Mouse (Mus musculus): ENCODE data around the gene Fgd6.

Gene Fgd6

GRCm38 (mm10) chr10:94134535-94135390 is 99.0 kb downstream of the Fgd6 start:
- in situ Hi-C loops (cut with MboI, MseI): no loop called here

- in situ Hi-C loops (cut with MboI, MseI): no loop called here
Measured at GRCm38 (mm10) chr10:94138890-94139482, 103.2 kb downstream of the Fgd6 start.

DNA sequence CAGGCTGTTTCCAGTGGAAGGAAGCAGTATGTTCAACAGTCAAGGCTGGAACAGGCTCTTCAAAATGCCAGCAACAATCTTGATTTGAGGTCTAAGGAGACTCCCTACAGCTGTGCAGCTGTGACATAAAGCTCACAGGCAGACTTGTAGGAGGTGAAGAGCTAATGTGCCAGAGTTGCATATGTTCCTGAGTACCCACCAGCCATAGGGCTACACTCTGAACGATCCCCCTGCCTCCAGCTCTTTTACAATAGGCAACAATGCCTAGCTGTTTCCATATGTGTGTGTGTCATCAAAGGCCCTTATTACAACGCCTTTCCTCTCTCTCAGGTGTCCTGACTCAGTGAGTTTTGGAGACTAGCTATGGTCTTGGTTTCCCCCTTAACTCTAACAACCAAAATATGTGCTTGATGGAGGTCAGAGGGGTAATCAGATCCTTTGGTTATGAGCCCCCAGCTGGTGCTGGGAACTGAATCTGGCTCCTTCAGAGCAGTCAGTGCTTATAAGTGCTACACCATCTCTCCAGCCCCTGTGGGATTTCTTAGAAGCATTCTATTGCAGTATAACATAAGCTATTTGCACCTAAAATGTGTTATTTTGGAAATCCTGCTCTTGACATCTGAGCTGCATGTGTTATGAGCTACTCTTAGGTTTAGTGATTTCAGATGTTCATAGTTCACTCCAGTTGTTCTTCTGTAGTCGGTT is 104.6 kb downstream of the Fgd6 start:
- in situ Hi-C loops (cut with MboI, MseI): no loop called here

DNA sequence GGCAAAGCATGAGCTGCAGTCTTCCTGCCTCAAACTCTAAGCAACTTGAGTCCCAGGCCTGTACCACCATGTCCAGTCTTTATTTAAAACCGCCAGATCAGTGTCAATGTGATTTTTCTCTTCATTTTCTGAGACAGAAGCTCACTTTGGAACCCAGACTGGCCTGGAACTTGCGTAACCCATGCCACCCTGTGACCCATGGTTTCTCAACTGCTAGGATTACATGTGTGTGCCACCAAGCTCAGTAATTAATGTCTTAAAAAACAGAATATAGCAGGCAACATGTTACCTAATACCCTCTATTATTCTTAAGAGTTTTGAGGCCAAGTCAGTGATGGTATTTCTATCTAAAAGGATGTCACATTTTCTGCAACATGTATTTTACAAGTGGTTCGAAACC is 106.6 kb downstream of the Fgd6 start:
- in situ Hi-C loops (cut with MboI, MseI): no loop called here

DNA sequence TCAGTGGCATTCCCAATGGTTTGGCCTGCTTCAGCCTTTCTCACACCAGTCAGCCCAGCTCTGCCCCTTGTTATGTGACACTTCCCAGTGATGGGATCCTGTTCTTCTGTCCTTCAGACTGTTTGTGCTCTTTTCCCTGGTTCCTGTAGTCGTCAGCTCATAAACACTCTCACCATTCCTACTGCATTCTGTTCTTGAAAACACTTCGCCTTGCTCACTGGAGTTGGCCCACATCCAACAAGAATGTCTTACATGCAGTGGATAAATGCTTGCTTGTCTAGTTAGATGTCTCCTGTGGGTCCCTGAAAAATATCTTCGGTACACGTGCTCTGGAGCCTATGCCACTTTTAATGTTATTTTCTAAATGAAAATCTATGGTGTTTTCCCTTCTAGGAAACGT is 108.8 kb downstream of the Fgd6 start:
- in situ Hi-C loops (cut with MboI, MseI): no loop called here

DNA sequence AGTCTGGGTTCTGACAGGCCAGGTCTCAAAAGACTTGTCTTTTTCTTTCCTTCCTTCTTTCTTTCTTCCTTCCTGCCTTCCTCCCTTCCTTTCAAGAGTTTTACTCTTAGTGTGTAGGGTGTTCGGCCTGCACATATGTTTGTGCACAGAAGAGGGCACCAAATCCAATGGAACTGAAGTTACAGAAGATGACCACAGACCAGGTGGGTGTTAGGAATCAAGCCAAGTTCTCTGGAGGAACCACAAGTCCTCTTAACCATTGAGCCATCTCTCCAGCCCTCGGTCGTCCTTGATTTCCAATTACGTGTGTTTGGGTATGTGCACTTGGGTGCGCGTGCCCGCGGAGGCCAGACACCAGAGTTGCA is 111.6 kb downstream of the Fgd6 start:
- in situ Hi-C loops (cut with MboI, MseI): no loop called here

DNA sequence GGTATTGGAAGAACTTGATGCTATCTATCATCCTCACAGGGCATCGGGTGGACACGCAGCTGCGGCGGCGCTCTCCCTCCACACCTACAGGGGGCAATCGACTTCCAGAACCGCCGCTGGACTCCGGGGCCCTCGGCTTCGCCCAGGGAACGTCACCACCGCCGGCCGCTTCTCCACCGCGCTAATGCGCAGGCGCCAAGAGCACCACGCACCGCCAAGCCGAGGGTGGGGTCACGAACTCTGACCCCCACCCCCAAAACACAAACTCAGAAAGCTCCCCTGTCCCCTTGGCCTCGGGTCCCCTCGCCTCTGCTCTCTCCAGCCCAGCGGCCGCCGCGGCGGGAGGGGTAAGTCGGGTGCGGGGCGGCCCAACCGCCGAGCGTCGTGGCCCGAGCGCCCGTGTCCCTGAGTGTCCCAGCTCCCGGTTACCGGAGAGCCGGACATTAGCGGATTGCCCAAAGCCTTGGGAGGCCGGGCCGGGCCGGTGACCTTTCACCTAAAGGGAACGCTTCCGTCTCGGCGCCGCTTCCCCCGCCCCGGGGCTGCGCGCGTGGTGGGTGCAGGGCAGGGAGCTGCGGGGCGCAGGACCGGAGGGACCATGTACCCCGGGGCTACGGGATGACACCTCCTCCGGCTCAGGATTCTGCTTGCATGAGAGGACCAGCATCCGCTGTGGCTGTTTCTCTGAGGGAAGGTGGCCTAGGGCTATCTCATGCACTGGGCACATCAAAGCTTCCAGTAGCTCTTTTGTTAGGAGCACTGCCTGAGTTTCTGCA is 112.1 kb downstream of the Fgd6 start, which contains the start of gene Nr2c1:
Gene Nr2c1 (plus strand): TSS at position 268 of the 776 bp plus-strand sequence.
- in situ Hi-C loops (cut with MboI, MseI): no loop called here

- in situ Hi-C loops (cut with MboI, MseI): no loop called here
Measured at GRCm38 (mm10) chr10:94151488-94151887, 115.7 kb downstream of the Fgd6 start.

DNA sequence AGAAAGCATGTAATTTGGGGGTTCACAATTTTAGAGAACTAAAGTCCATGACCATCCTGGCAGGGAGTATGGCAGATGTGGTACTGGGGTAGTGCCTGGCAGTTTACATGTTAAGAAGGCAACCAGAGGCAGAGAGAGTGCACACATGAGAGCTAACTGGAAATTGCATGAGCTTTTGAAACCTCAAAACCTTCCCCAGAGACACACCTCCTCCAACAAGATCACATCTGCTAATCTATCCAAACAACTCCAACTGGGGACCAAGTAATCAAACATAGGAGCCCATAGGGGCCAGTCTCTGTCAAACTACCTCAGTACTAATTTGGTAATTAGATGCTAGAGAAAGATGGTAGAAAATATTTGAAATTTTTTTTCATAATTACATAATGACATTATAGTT is 118.0 kb downstream of the Fgd6 start:
- in situ Hi-C loops (cut with MboI, MseI): no loop called here

GRCm38 (mm10) chr10:94158962-94159361 is 123.2 kb downstream of the Fgd6 start:
- in situ Hi-C loops (cut with MboI, MseI): no loop called here

GRCm38 (mm10) chr10:94159406-94159805 is 123.6 kb downstream of the Fgd6 start:
- in situ Hi-C loops (cut with MboI, MseI): no loop called here

- in situ Hi-C loops (cut with MboI, MseI): no loop called here
Measured at GRCm38 (mm10) chr10:94161051-94161765, 125.4 kb downstream of the Fgd6 start.

- in situ Hi-C loops (cut with MboI, MseI): no loop called here
Measured at GRCm38 (mm10) chr10:94162031-94162430, 126.2 kb downstream of the Fgd6 start.

DNA sequence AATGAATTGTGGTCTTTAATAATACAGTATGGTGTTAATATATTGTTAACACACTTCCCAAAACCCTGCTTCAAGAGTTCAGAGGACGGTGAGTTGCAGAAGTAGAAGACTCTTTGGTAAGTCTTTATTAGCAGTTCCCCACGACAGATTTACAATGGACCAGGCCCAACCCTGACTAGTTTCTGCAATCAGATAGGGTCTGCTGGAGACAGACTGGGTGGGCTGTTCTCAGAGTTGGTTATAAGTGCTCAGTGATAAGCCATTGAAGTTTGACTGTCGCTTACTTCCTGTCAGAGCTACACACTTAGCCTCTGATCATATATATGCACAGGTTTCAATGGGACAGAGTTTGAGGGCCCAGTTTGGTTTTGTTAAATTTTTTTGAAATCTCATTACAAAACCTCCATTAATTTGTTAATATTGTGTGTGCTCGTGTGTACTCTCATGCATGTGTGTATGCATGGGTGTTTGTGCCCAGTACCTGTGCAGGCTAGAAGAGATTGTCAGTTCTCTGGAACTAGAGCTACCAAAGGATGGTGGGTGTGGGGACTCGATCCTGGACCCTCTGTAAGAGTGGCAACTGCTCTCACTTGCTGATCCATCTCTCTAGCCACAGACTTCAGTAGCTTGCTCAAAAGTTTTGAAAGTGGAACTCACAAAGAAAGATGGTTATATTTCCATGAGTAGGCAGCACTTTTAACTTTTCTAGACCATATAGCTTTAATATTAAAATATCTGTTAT is 128.5 kb downstream of the Fgd6 start:
- in situ Hi-C loops (cut with MboI, MseI): no loop called here

DNA sequence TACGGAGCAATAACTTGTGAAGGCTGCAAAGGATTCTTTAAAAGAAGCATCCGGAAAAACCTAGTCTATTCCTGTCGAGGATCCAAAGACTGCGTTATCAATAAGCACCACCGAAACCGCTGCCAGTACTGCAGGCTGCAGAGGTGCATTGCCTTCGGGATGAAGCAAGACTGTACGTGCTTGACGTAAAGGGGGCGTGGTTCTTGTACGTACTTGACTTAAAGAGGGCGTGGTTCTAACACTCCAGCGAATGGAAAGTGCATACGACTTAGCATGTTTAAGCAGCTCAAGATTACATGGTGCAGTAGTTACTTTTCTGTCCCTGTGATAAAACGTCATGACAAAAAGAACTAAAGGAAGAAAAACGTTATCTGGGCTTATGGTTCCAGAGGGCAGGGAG is 129.6 kb downstream of the Fgd6 start:
- in situ Hi-C loops (cut with MboI, MseI): no loop called here

DNA sequence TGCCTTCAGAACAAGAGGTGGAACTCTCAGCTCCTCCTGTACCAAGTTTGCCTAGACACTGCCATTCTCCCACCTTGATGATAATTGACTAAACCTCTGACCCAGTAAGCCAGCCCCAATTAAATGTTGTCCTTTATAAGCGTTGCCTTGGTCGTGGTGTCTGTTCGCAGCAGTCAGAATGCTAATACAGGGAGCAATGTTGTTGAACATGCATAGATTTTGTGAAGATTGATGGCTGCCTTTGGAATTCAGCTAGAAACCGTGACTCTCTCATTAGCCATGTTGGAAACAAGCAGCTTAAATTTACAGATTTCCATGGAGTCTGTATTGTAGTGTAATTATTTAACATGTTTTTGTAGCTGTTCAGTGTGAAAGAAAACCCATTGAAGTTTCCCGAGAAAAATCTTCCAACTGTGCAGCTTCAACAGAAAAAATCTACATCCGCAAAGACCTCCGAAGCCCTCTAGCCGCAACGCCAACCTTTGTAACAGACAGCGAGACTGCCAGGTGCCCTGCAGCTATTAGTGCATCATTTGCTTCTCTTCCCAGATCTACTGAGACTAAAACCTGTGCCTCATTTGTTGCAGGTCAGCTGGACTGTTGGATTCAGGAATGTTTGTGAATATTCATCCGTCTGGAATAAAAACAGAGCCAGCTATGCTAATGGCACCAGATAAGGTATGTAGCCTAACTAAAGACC is 131.4 kb downstream of the Fgd6 start:
- in situ Hi-C loops (cut with MboI, MseI): no loop called here

DNA sequence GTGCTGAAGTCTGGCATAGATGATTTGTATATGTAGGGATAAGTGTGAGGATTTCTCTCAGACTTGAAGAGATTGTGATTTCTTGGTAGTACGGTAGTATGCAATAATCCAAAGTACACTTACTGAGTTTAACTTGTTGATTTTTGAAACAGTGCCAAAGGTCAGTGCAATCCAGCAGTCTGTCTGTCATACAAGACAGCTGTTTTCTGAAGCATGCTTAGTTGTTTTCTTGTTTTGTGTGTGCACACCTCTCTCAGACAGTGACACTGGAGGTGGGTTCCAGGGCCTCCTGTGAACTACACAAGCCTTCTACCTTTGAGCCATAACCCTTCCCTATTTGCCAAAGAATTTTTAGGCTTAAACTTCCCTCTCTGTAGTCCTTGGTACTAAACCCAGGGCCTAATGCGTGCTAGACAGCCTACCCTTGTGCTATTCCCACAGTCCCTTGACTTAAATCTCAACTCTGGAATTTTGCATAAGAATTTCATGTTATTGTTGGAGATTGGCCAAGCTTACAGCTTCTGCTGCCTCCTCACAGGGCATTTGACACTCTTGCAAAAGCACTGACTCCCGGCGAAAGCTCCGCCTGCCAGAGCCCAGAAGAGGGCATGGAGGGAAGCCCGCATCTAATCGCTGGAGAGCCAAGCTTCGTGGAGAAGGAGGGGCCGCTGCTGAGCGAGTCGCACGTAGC is 135.8 kb downstream of the Fgd6 start:
- in situ Hi-C loops (cut with MboI, MseI): no loop called here

- in situ Hi-C loops (cut with MboI, MseI): no loop called here
Measured at GRCm38 (mm10) chr10:94172137-94172536, 136.3 kb downstream of the Fgd6 start.

DNA sequence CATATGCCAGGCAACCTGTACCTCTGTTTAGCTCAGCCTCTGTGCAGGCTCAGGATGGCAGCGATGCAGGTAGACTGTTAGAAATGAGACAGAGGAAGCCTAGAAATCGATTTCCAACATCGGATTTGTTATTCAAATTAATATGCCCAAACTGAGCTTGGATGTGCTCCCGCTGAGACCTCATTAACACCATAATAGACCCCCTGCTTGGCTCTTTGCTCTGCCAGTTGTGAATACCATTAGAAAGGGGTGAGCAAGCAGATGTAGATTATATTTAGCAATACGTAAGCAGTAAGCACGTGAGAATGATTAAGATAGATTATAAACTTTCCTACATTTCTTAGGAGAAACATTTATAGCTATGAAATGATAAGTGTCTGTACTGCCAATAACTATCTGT is 136.9 kb downstream of the Fgd6 start:
- in situ Hi-C loops (cut with MboI, MseI): no loop called here
